Mouse (Mus musculus) forebrain, embryonic 12.5 days (tissue): ENCODE data around the gene Efcab8. TPM values are rescaled to one million over a fixed set of nuclear protein-coding genes. Genes with fewer than 3 reads are reported as not detected.

Experiments used
- polyA plus RNA-seq: library from polyadenylated mRNA; unstranded; fragments of >200 nt; fragmentation: Nextera tagmentation; extraction: Ambion mirVana; gene quantifications from 2 replicates; pipeline ENCODE4 v1.2.1, GENCODE M21; 2016

Gene Efcab8
- polyA plus RNA-seq, 1 experiment from 2014 or later = not detected

Other genes starting within 250 kb of the Efcab8 start
- 31.4 and 34.5 TPM in 2 replicates for gene Nol4l, start 250.0 kb upstream of the Efcab8 start, polyA plus RNA-seq
- 67.3 and 68.6 TPM in 2 replicates for gene Commd7, start 147.2 kb upstream of the Efcab8 start, polyA plus RNA-seq
- 9.2 and 10.7 TPM in 2 replicates for gene Dnmt3b, start 130.5 kb upstream of the Efcab8 start, polyA plus RNA-seq
- 0.10 TPM in 1 of 2 replicates, not detected in the other for gene Dnmt3c, start 83.3 kb upstream of the Efcab8 start, polyA plus RNA-seq
- 385 and 409 TPM in 2 replicates for gene Mapre1, start 38.7 kb upstream of the Efcab8 start, polyA plus RNA-seq
- gene Sun5, start 91.2 kb downstream of the Efcab8 start, polyA plus RNA-seq = not detected in 2 replicates
- gene Bpifb2, start 95.1 kb downstream of the Efcab8 start, polyA plus RNA-seq = not detected in 2 replicates
- not detected in 2 replicates for gene Bpifb6, start 120.5 kb downstream of the Efcab8 start, polyA plus RNA-seq
- gene Bpifb3, start 138.3 kb downstream of the Efcab8 start, polyA plus RNA-seq = not detected in 2 replicates
- 0.13 TPM in 1 of 2 replicates, not detected in the other for gene Bpifb4, start 158.3 kb downstream of the Efcab8 start, polyA plus RNA-seq
- not detected in 2 replicates for gene Bpifa6, start 195.0 kb downstream of the Efcab8 start, polyA plus RNA-seq
- not detected in 2 replicates for gene Bpifa2, start 228.3 kb downstream of the Efcab8 start, polyA plus RNA-seq